Mouse (Mus musculus): ENCODE measurements around the gene Osbp. TPM values are rescaled to one million over a fixed set of nuclear protein-coding genes. Genes with fewer than 3 reads are reported as not detected.
A peak's percentile ranks its signal among the peaks of the same experiment; 100 is the strongest.

The Osbp gene
- polyA plus RNA-seq (2015; fragmentation: Nextera tagmentation; extraction: Ambion mirVana) = 2.5 and 3.8 TPM in 2 replicates

DNA sequence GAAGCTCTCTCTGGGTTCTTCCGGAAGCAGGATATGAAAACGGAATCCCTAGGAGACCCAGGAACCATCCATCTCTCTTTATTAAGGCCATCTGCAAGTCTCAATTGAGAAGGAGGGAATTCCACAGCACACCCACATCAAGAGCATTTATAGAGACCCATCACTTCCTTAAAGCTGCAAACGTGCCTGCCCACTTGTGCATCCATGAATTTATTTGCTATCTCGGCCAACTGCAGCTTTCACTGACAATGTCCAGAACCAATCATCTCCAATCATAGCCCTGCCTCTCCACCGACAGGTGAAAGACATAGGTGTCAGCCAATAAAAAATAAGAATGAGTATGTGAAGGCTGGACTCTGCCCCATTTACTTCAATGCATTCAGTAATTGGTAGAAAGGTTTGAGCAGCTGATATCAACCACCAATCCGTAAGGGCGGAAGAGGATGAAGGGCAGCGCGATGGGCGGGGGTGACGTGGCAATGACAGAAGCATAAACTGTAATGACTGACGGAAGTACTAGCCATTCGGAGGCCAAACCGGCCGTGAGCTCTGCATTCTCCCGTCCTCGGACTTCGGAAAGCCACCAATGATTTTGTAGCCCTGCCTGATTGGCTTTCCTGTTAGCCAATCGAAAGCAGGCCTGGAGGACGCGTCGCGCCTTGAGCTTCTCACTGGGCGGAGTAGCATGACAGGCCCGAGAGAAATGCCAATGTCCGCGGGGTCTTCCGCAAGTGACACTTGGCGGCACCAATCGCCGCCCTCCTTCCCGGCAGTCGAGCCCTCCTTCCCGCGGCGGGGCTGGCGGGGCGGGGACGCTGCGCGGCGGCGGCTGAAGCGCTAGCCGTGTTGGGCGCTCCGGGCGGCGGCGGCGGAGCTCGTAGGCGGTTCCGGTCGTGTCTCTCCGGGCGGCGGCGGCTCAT is at the start of gene Osbp:
Gene Osbp, plus strand, starts transcription at position 919 of the 920 bp plus-strand sequence.

GRCm38 (mm10) chr19:12041217-12041616 is 75.5 kb downstream of the Osbp start, which contains the start of gene Olfr1423:
Olfr1423 (minus strand) TSS chr19:12041317.

Small RNA genes within 50 kb of the gene (microRNA-seq; reads per million reads assigned to microRNA genes)
- gene Mir6994 (ENCODE audit: borderline replicate concordance, insufficient number of aligned reads) = 5.3 reads per million, percentile 7 among the genes with 10 or more reads in this experiment

Other genes starting within 250 kb of the Osbp start
- gene Gif, start 218.4 kb upstream of the Osbp start, polyA plus RNA-seq (2015; fragmentation: Nextera tagmentation; extraction: Ambion mirVana) = 0.35 TPM in 1 of 2 replicates, not detected in the other
- 52.6 and 60.2 TPM in 2 replicates for gene Mrpl16, start 195.6 kb upstream of the Osbp start, polyA plus RNA-seq (2015; fragmentation: Nextera tagmentation; extraction: Ambion mirVana)
- 5.9 and 9.2 TPM in 2 replicates for gene Stx3, start 146.5 kb upstream of the Osbp start, polyA plus RNA-seq (2015; fragmentation: Nextera tagmentation; extraction: Ambion mirVana)
- 0.14 TPM in 1 of 2 replicates, not detected in the other for gene Olfr1417, start 126.7 kb upstream of the Osbp start, polyA plus RNA-seq (2015; fragmentation: Nextera tagmentation; extraction: Ambion mirVana)
- gene Olfr1418, start 104.9 kb upstream of the Osbp start, polyA plus RNA-seq (2015; fragmentation: Nextera tagmentation; extraction: Ambion mirVana) = not detected in 2 replicates
- gene Olfr1419, start 90.8 kb upstream of the Osbp start, polyA plus RNA-seq (2015; fragmentation: Nextera tagmentation; extraction: Ambion mirVana) = not detected in 2 replicates
- gene Olfr1420, start 79.4 kb upstream of the Osbp start, polyA plus RNA-seq (2015; fragmentation: Nextera tagmentation; extraction: Ambion mirVana) = 0.15 TPM in 1 of 2 replicates, not detected in the other
- gene Patl1, start 53.5 kb upstream of the Osbp start, polyA plus RNA-seq (2015; fragmentation: Nextera tagmentation; extraction: Ambion mirVana) = 7.5 and 9.0 TPM in 2 replicates
- gene Olfr1423, start 75.4 kb downstream of the Osbp start, polyA plus RNA-seq (2015; fragmentation: Nextera tagmentation; extraction: Ambion mirVana) = 0.02 TPM in 1 of 2 replicates, not detected in the other
- gene Olfr1424, start 96.7 kb downstream of the Osbp start, polyA plus RNA-seq (2015; fragmentation: Nextera tagmentation; extraction: Ambion mirVana) = not detected in 2 replicates
- gene Olfr1425, start 111.8 kb downstream of the Osbp start, polyA plus RNA-seq (2015; fragmentation: Nextera tagmentation; extraction: Ambion mirVana) = not detected in 2 replicates
- gene Olfr1426, start 126.1 kb downstream of the Osbp start, polyA plus RNA-seq (2015; fragmentation: Nextera tagmentation; extraction: Ambion mirVana) = not detected in 2 replicates
- gene Olfr1427, start 137.4 kb downstream of the Osbp start, polyA plus RNA-seq (2015; fragmentation: Nextera tagmentation; extraction: Ambion mirVana) = not detected in 2 replicates
- not detected in 2 replicates for gene Olfr1428, start 150.0 kb downstream of the Osbp start, polyA plus RNA-seq (2015; fragmentation: Nextera tagmentation; extraction: Ambion mirVana)
- not detected in 2 replicates for gene Olfr76, start 157.3 kb downstream of the Osbp start, polyA plus RNA-seq (2015; fragmentation: Nextera tagmentation; extraction: Ambion mirVana)
- not detected in 2 replicates for gene Olfr1555-ps1, start 204.2 kb downstream of the Osbp start, polyA plus RNA-seq (2015; fragmentation: Nextera tagmentation; extraction: Ambion mirVana)
- not detected in 2 replicates for gene Olfr1431, start 234.7 kb downstream of the Osbp start, polyA plus RNA-seq (2015; fragmentation: Nextera tagmentation; extraction: Ambion mirVana)